Mouse (Mus musculus): ENCODE measurements around the gene Gpsm3. TPM values are rescaled to one million over a fixed set of nuclear protein-coding genes. Genes with fewer than 3 reads are reported as not detected.

Gpsm3 gene
- polyA plus RNA-seq, 1 experiment from 2014 or later: 28.5 TPM

GRCm38 (mm10) chr17:34626062-34626772, 36.6 kb downstream of the Gpsm3 start:
- Histone ChIP-seq H3K4me1 (replicated peaks; ENCODE audit: insufficient read depth, low read length) (peaks cover 31% of the 10 kb centered on the region), H3K27me3 (ENCODE audit: insufficient read depth, low read length) (0 out of 2 replicates have a peak, but pooled peaks cover 8% of the 10 kb centered on the region), H3K4me3 (replicated peaks; ENCODE audit: low read depth, low read length) (peak overlapping the region; percentile 67), H3K27ac (peak overlapping the region; percentile 96), H3K9me3 (replicated peaks; ENCODE audit: low read length) (no peaks in the 10 kb centered on the region), H3K9ac (ENCODE audit: low read depth, low read length) (peak overlapping the region; percentile 74), H3K4me2 (ENCODE audit: low read length) (peak overlapping the region; percentile 89), H3K36me3 (ENCODE audit: insufficient read depth, low read length) (peaks cover 15% of the 10 kb centered on the region)
- 37% methylated on average over 16 of the region's 16 CpGs for WGBS
- no peak for DNase-seq (ENCODE audit: low spot score)
- TF ChIP-seq CTCF (IDR thresholded peaks at IDR 0.05; ENCODE audit: low read depth): no peak
- no peak for ATAC-seq (replicated peaks; ENCODE audit: low FRiP score, low read depth)

- H3K27ac ChIP-seq: peak overlapping the region; percentile 96
- peaks cover 15% of the 10 kb centered on the region for H3K36me3 ChIP-seq (ENCODE audit: insufficient read depth, low read length)
- peaks cover 35% of the 10 kb centered on the region for H3K4me1 ChIP-seq (replicated peaks; ENCODE audit: insufficient read depth, low read length)
- peak; percentile 24; the same call in 1 of the 2 replicates for ATAC-seq (replicated peaks; ENCODE audit: low FRiP score, low read depth)
- H3K4me2 ChIP-seq (ENCODE audit: low read length): peak overlapping the region; percentile 89
- TF ChIP-seq CTCF (IDR thresholded peaks at IDR 0.05; ENCODE audit: low read depth): peak; percentile 73
- H3K9me3 ChIP-seq (replicated peaks; ENCODE audit: low read length): no peaks in the 10 kb centered on the region
- WGBS: 0% methylated on average over 18 of the region's 18 CpGs
- peak overlapping the region; percentile 67 for H3K4me3 ChIP-seq (replicated peaks; ENCODE audit: low read depth, low read length)
- H3K9ac ChIP-seq (ENCODE audit: low read depth, low read length): peak overlapping the region; percentile 74
- 0 out of 2 replicates have a peak, but pooled peaks cover 9% of the 10 kb centered on the region for H3K27me3 ChIP-seq (ENCODE audit: insufficient read depth, low read length)
- peak; percentile 89 for DNase-seq (ENCODE audit: low spot score)
Measured at GRCm38 (mm10) chr17:34626773-34627092, 37.1 kb downstream of the Gpsm3 start.

- Histone ChIP-seq H3K4me3 (replicated peaks; ENCODE audit: low read depth, low read length) (peak overlapping the region; percentile 67), H3K4me2 (ENCODE audit: low read length) (peak overlapping the region; percentile 89), H3K9me3 (replicated peaks; ENCODE audit: low read length) (no peaks in the 10 kb centered on the region), H3K27ac (peak overlapping the region; percentile 96), H3K36me3 (ENCODE audit: insufficient read depth, low read length) (peaks cover 13% of the 10 kb centered on the region), H3K4me1 (replicated peaks; ENCODE audit: insufficient read depth, low read length) (peaks cover 40% of the 10 kb centered on the region), H3K9ac (ENCODE audit: low read depth, low read length) (peak overlapping the region; percentile 74), H3K27me3 (ENCODE audit: insufficient read depth, low read length) (0 out of 2 replicates have a peak, but pooled peaks cover 9% of the 10 kb centered on the region)
- ATAC-seq (replicated peaks; ENCODE audit: low FRiP score, low read depth) (peak; percentile 80), DNase-seq (ENCODE audit: low spot score) (peak; percentile 96)
- no peak for TF ChIP-seq CTCF (IDR thresholded peaks at IDR 0.05; ENCODE audit: low read depth)
- under 1% methylated on average over 44 of the region's 45 CpGs for WGBS
Measured at GRCm38 (mm10) chr17:34627093-34627942, 37.7 kb downstream of the Gpsm3 start.

GRCm38 (mm10) chr17:34627943-34628643, 38.5 kb downstream of the Gpsm3 start, which contains the start of gene Ppt2:
Ppt2 (minus strand) TSS chr17:34628510.
- Histone ChIP-seq H3K27ac (peak within 1 kb of the TSS; percentile 96), H3K9ac (ENCODE audit: low read depth, low read length) (peak within 1 kb of the TSS; percentile 74), H3K4me1 (replicated peaks; ENCODE audit: insufficient read depth, low read length) (peaks cover 43% of the 10 kb centered on the region), H3K36me3 (ENCODE audit: insufficient read depth, low read length) (peaks cover 5% of the 10 kb centered on the region), H3K9me3 (replicated peaks; ENCODE audit: low read length) (no peaks in the 10 kb centered on the region), H3K4me2 (ENCODE audit: low read length) (peak within 1 kb of the TSS; percentile 89), H3K4me3 (replicated peaks; ENCODE audit: low read depth, low read length) (peak within 1 kb of the TSS; percentile 67), H3K27me3 (ENCODE audit: insufficient read depth, low read length) (0 out of 2 replicates have a peak, but pooled peaks cover 9% of the 10 kb centered on the region)
- no peak for TF ChIP-seq CTCF (IDR thresholded peaks at IDR 0.05; ENCODE audit: low read depth)
- WGBS: 1% methylated on average over 29 of the region's 29 CpGs
- no peak for ATAC-seq (replicated peaks; ENCODE audit: low FRiP score, low read depth)
- DNase-seq (ENCODE audit: low spot score): peak; percentile 60

GRCm38 (mm10) chr17:34628644-34628967, 39.0 kb downstream of the Gpsm3 start:
- no peak for TF ChIP-seq CTCF (IDR thresholded peaks at IDR 0.05; ENCODE audit: low read depth)
- H3K4me2 ChIP-seq (ENCODE audit: low read length): peak overlapping the region; percentile 89
- H3K4me1 ChIP-seq (replicated peaks; ENCODE audit: insufficient read depth, low read length): peaks cover 43% of the 10 kb centered on the region
- H3K9me3 ChIP-seq (replicated peaks; ENCODE audit: low read length): no peaks in the 10 kb centered on the region
- peak overlapping the region; percentile 74 for H3K9ac ChIP-seq (ENCODE audit: low read depth, low read length)
- H3K36me3 ChIP-seq (ENCODE audit: insufficient read depth, low read length): peaks cover 2% of the 10 kb centered on the region; the same call in 1 of the 2 replicates
- H3K27ac ChIP-seq: peak overlapping the region; percentile 96
- 16% methylated on average over 5 of the region's 5 CpGs for WGBS
- ATAC-seq (replicated peaks; ENCODE audit: low FRiP score, low read depth) (no peak), DNase-seq (ENCODE audit: low spot score) (no peak)
- H3K4me3 ChIP-seq (replicated peaks; ENCODE audit: low read depth, low read length): peak overlapping the region; percentile 67
- 0 out of 2 replicates have a peak, but pooled peaks cover 9% of the 10 kb centered on the region for H3K27me3 ChIP-seq (ENCODE audit: insufficient read depth, low read length)
